Mouse (Mus musculus) MEL (cell line): Measurements from ENCODE around the gene Mdga1. TPM values are rescaled to one million over a fixed set of nuclear protein-coding genes. Genes with fewer than 3 reads are reported as not detected.

Experiments
- DNase-seq: peaks from one replicate; pipeline ENCODE4 v3.0.0; 2011; ENCODE audit warnings: low read depth, low spot score
- H3K27ac ChIP-seq: 2 replicates; pipeline ENCODE4 v1.5.1; 2012; ENCODE audit warnings: low read depth, mild to moderate bottlenecking, control low read depth, low read length, moderate library complexity; ENCODE audit not compliant: control insufficient read depth
- H3K27me3 ChIP-seq, 2 experiments: fragments of 150-350 bp in 1 of 2; sonication (generic) in 1 of 2; 2 replicates each; pipeline ENCODE4 v1.6.1; 2012; ENCODE audit warnings: low read length in 2 of 2, mild to moderate bottlenecking in 2 of 2, improper control_type of control experiment in 1 of 2, moderate library complexity in 1 of 2; ENCODE audit not compliant: insufficient read depth in 2 of 2, control insufficient read depth in 1 of 2
- H3K36me3 ChIP-seq, 2 experiments: 2 replicates each; pipeline ENCODE4 v1.6.1; 2012 to 2014; ENCODE audit warnings: low read length in 2 of 2, improper control_type of control experiment in 1 of 2, inconsistent platforms in 1 of 2, mild to moderate bottlenecking in 1 of 2; ENCODE audit not compliant: insufficient read depth in 2 of 2, control insufficient read depth in 1 of 2
- H3K4me1 ChIP-seq, 2 experiments: fragments of 150-350 bp in 1 of 2; sonication (generic) in 1 of 2; 2 replicates each; pipeline ENCODE4 v1.6.1; 2012; ENCODE audit warnings: low read length in 2 of 2, improper control_type of control experiment in 1 of 2, mild to moderate bottlenecking in 1 of 2; ENCODE audit not compliant: insufficient read depth in 2 of 2, control insufficient read depth in 1 of 2
- H3K4me3 ChIP-seq, 2 experiments: fragments of 150-350 bp in 1 of 2; sonication (generic) in 1 of 2; 2 replicates each; pipeline ENCODE4 v1.5.1; 2012; ENCODE audit warnings: low read depth in 2 of 2, low read length in 2 of 2, mild to moderate bottlenecking in 2 of 2, moderate library complexity in 2 of 2, control low read depth in 1 of 2, improper control_type of control experiment in 1 of 2; ENCODE audit not compliant: control insufficient read depth in 1 of 2, insufficient read depth in 1 of 2
- H3K79me2 ChIP-seq: 2 replicates; pipeline ENCODE4 v1.6.1; 2012; ENCODE audit warnings: mild to moderate bottlenecking, low read length, moderate library complexity; ENCODE audit not compliant: control insufficient read depth, poor library complexity, insufficient read depth
- H3K9ac ChIP-seq: 2 replicates; pipeline ENCODE4 v1.6.1; 2012; ENCODE audit warnings: low read depth, mild to moderate bottlenecking, control low read depth, low read length, moderate library complexity; ENCODE audit not compliant: control insufficient read depth, poor library complexity, severe bottlenecking
- H3K9me3 ChIP-seq: fragments of 150-350 bp; sonication (generic); replicated peaks from 2 replicates; pipeline ENCODE4 v1.6.1; 2012; ENCODE audit warnings: mild to moderate bottlenecking, low read length, improper control_type of control experiment, moderate library complexity; ENCODE audit not compliant: insufficient read depth
- CHD2 ChIP-seq: IDR thresholded peaks from 2 replicates; pipeline ENCODE4 v1.6.1; 2011; ENCODE audit warnings: low read length, improper control_type of control experiment
- CTCF ChIP-seq, 3 experiments: IDR thresholded peaks in 2 of 3; conservative IDR thresholded peaks in 1 of 3; 2 replicates each; pipeline ENCODE4 v1.5.1; 2011 to 2012; ENCODE audit warnings: low read length in 3 of 3, low read depth in 2 of 3, mild to moderate bottlenecking in 2 of 3, improper control_type of control experiment in 1 of 3, inconsistent platforms in 1 of 3, mixed read lengths in 1 of 3, moderate library complexity in 1 of 3; ENCODE audit not compliant: control insufficient read depth in 1 of 3, insufficient read depth in 1 of 3, poor library complexity in 1 of 3, severe bottlenecking in 1 of 3
- ELF1 ChIP-seq: IDR thresholded peaks from 2 replicates; pipeline ENCODE4 v1.6.1; 2014; ENCODE audit warnings: low read depth, mild to moderate bottlenecking, inconsistent platforms, low read length, improper control_type of control experiment, moderate library complexity
- EP300 ChIP-seq, 2 experiments: IDR thresholded peaks; 2 replicates each; pipeline ENCODE4 v1.6.1; 2011; ENCODE audit warnings: improper control_type of control experiment in 2 of 2, low read length in 2 of 2, low read depth in 1 of 2, mild to moderate bottlenecking in 1 of 2
- ETS1 ChIP-seq: IDR thresholded peaks from 2 replicates; pipeline ENCODE4 v1.6.1; 2012; ENCODE audit warnings: low read depth, mild to moderate bottlenecking, inconsistent platforms, low read length, improper control_type of control experiment, moderate library complexity
- JUND ChIP-seq: IDR thresholded peaks from 2 replicates; pipeline ENCODE4 v1.6.1; 2011; ENCODE audit warnings: low read depth, mild to moderate bottlenecking, improper control_type of control experiment, low read length
- KAT2A ChIP-seq: conservative IDR thresholded peaks from 2 replicates; pipeline ENCODE4 v1.6.1; 2012; ENCODE audit warnings: low read depth, low read length, improper control_type of control experiment, inconsistent platforms
- NELFE ChIP-seq: IDR thresholded peaks from 2 replicates; pipeline ENCODE4 v1.6.1; 2011; ENCODE audit warnings: low read depth, low read length, improper control_type of control experiment
- POLR2AphosphoS5 ChIP-seq: IDR thresholded peaks from 2 replicates; pipeline ENCODE4 v1.6.1; 2012; ENCODE audit warnings: low read depth, borderline replicate concordance, mild to moderate bottlenecking, inconsistent platforms, low read length, moderate library complexity, mixed read lengths
- RAD21 ChIP-seq: IDR thresholded peaks from 2 replicates; pipeline ENCODE4 v1.6.1; 2011; ENCODE audit warnings: mild to moderate bottlenecking, low read depth, low read length, improper control_type of control experiment
- SMC3 ChIP-seq: IDR thresholded peaks from 2 replicates; pipeline ENCODE4 v1.6.1; 2011; ENCODE audit warnings: low read depth, low read length, improper control_type of control experiment
- TBP ChIP-seq: IDR thresholded peaks from 2 replicates; pipeline ENCODE4 v1.8.0; 2011; ENCODE audit warnings: low read depth, low read length, improper control_type of control experiment
- ZC3H11A ChIP-seq: IDR thresholded peaks from 2 replicates; pipeline ENCODE4 v1.6.1; 2012; ENCODE audit warnings: low read depth, mild to moderate bottlenecking, inconsistent platforms, low read length, improper control_type of control experiment
- polyA plus RNA-seq, 2 experiments: library from polyadenylated mRNA; stranded (reverse) in 1 of 2; unstranded in 1 of 2; fragments of >175 nt in 1 of 2; fragments of >200 nt in 1 of 2; gene quantifications; 2 replicates each; pipeline versions ENCODE4 v1.2.1 to v1.2.4; 2012; ENCODE audit warnings: low replicate concordance in 2 of 2, low read depth in 1 of 2; ENCODE audit not compliant: insufficient read length in 2 of 2, insufficient read depth in 1 of 2, missing spikeins in 1 of 2
- total RNA-seq: library from RNA; depleted of rRNA; stranded (reverse); fragments of 300-350 nt; gene quantifications from 2 replicates; pipeline ENCODE4 v1.2.3, GENCODE M21; 2012

Gene Mdga1
- total and polyA plus RNA-seq, 3 experiments, result 0.27 to 2.3 TPM; not detected in 1

DNA sequence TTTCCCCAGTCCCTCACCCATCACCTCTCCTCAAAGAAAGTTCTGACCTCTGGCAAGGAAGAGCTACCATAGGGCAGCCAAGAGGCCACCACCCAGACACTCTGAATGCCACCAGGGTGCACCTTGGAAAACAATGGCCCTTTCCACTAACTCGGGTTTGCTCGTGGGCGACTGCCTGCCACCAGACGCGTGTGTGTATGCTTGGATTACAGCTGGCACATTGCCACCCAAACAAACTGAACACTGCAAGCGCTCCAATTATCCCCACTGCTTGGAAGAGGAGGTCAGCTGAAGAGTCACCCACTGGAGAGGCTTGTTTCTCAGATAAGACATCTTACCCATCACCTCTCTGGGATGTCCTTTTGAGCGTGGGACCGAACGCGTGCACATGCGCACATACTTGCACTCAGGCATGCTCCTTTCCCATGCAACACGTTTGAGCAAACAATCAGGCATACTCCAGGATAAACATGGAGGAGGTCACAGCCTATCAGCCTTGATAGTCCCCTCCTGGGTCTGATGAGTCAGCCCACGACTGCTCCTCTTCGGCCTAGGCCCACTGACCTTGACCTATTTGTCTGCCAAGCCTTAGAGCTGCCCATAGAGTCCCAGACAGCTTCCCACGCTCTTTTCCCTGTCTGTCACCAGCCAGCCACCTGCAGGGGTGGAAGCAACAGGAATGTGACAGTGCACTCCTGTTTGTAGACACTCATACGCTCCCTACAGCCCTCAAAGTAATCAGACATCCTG lies 67.3 kb downstream of the Mdga1 start (continued):
- TF ChIP-seq NELFE (no peak), CHD2 (no peak)

DNA sequence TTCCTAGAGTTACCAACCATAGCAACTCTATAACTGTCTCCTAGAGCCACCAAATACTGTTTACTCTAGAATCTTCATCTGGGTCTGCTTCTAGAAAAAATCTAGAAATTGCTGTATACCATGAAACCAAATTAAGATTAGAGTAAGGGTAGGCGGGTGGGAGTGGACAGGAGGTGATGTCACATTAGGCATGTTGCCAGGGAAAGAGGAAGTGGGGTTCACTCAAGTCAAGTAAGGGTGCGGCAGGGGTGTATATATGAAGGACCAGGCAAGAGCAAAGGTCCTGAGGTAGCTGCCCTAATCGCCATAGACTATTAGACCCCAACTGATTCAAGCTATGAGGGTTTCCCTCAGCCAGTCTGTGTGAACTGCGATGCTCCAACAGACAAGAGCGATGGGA lies 69.6 kb downstream of the Mdga1 start:
- DNase-seq, result peak; percentile 55
- H3K9me3 ChIP-seq, result no peaks in the 10 kb centered on the region
- TF ChIP-seq JUND, result no peak
- peak; percentile 65 for TF ChIP-seq ELF1
- TF ChIP-seq ETS1, result 0 out of 2 replicates have a peak, but pooled peaks have one; percentile 12
- TF ChIP-seq EP300 (IDR thresholded peaks at IDR 0.05; ENCODE audit: low read depth in 1 of 2, low read length in 2 of 2), result 0 out of 4 replicates have a peak, but pooled peaks of 1 of the 2 experiments have one; percentile 20
- no peak for TF ChIP-seq KAT2A
- no peak for TF ChIP-seq POLR2AphosphoS5
- H3K4me3 ChIP-seq, result no peak overlapping the region
- H3K27ac ChIP-seq, result no peak overlapping the region
- no peak overlapping the region for H3K9ac ChIP-seq
- H3K27me3 ChIP-seq, result no peaks in the 10 kb centered on the region
- H3K4me1 ChIP-seq, result 0 out of 4 replicates have a peak, but pooled peaks cover 0 to 4% of the 10 kb centered on the region in 2 experiments
- no peaks in the 10 kb centered on the region for H3K79me2 ChIP-seq
- H3K36me3 ChIP-seq, result no peaks in the 10 kb centered on the region

DNA sequence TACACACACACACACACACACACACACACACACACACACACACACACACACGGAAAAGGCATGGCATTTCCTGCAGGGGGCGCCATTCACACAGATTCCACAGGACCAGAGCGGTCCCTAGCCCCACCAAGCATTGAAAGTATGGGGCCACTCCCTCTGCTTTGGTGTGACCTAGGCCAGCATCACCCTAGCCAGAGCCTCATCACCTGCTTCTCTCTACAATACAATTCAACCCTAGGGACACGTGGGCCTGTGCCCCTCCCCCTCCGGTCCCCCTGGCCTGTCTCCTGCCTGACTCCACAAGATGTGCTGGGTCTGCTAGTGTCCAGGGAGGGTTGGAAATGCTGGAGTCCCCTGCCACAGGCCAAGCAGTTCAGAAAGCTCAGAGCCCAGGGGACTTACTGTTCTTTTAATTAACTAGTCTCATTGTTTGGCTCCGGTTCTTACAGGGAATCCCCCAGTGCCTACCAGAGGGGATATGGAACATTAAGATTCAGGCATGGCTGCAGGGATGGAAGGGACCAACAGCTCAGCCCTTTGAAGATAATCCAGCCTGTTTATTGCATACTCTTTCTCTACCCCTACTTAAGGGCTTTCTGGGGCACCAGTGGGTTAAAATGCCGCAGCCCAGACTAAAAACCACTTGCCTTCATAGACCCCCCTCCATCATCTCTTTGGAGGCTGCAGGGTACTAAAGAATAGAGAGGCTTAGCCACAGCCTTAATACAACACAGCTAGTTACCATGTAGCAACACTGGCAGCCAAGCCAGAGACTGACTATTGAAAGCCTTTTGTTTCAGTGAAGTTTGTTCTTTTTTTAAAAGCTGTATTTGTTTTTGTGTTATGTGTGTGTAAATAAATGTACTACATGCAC lies 73.5 kb downstream of the Mdga1 start:
- no peaks in the 10 kb centered on the region; a peak in 1 of 4 replicates for H3K27me3 ChIP-seq
- no peak for TF ChIP-seq TBP
- peak; percentile 60 for TF ChIP-seq RAD21
- TF ChIP-seq CTCF (IDR thresholded peaks at IDR 0.05 in 2 of 3, conservative IDR thresholded peaks at IDR 0.05 in 1 of 3; ENCODE audit: control insufficient read depth in 1 of 3, insufficient read depth in 1 of 3, low read depth in 2 of 3, low read length in 3 of 3, poor library complexity in 1 of 3, severe bottlenecking in 1 of 3), result peak in 2 of 3 experiments; percentile 58 to 70; a peak in 5 of 6 replicates
- TF ChIP-seq ZC3H11A, result peak; percentile 29; the same call in 1 of the 2 replicates
- peak; percentile 61 for TF ChIP-seq SMC3
- peak; percentile 48 for DNase-seq
- H3K27ac ChIP-seq, result no peak overlapping the region
- no peaks in the 10 kb centered on the region for H3K36me3 ChIP-seq
- H3K4me1 ChIP-seq, result 0 out of 4 replicates have a peak, but pooled peaks cover 0 to 4% of the 10 kb centered on the region in 2 experiments
- H3K9me3 ChIP-seq, result no peaks in the 10 kb centered on the region
- no peak overlapping the region for H3K9ac ChIP-seq
- H3K79me2 ChIP-seq, result no peaks in the 10 kb centered on the region
- no peak overlapping the region for H3K4me3 ChIP-seq
